Mouse (Mus musculus) liver, postnatal 0 days (tissue): ENCODE measurements at regions not wholly inside any gene's neighbourhood (a gene's known extent, or its start where the extent isn't known, plus 50 kb on each side); places are given as distances from the start of the nearest gene placed in this dataset.

Experiments used
- ATAC-seq: fragments of 200-750 bp; cut with Nextera tagmentation; 2 replicates; pipeline ENCODE4 v1.8.0; 2017; ENCODE audit warnings: mild to moderate bottlenecking, moderate library complexity
- DNase-seq: peaks from one replicate; pipeline ENCODE4 v3.0.0-alpha.2; 2016
- H3K27ac ChIP-seq: fragments of 300-500 bp; sonication (generic); 2 replicates; pipeline ENCODE4 v1.5.1; 2014; ENCODE audit warnings: antibody characterized with exemption, moderate library complexity, mild to moderate bottlenecking, low read depth
- H3K27me3 ChIP-seq: fragments of 300-500 bp; sonication (generic); 2 replicates; pipeline ENCODE4 v1.6.1; 2014; ENCODE audit warnings: low read length, control low read depth, mixed read lengths; ENCODE audit not compliant: insufficient read depth
- H3K36me3 ChIP-seq: fragments of 300-500 bp; sonication (generic); replicated peaks from 2 replicates; pipeline ENCODE4 v1.6.1; 2014; ENCODE audit warnings: mild to moderate bottlenecking, control low read depth, low read length, moderate library complexity, mixed read lengths; ENCODE audit not compliant: insufficient read depth
- H3K4me1 ChIP-seq: fragments of 300-500 bp; sonication (generic); 2 replicates; pipeline ENCODE4 v1.6.1; 2014; ENCODE audit warnings: antibody characterized with exemption, mild to moderate bottlenecking, control low read depth; ENCODE audit not compliant: insufficient read depth
- H3K4me2 ChIP-seq: fragments of 300-500 bp; sonication (generic); 2 replicates; pipeline ENCODE4 v1.6.1; 2014; ENCODE audit warnings: low read depth, mild to moderate bottlenecking, low read length, moderate library complexity, mixed read lengths
- H3K4me3 ChIP-seq: fragments of 300-500 bp; sonication (generic); 2 replicates; pipeline ENCODE4 v1.5.1; 2014; ENCODE audit warnings: low read depth, low read length
- H3K9ac ChIP-seq: fragments of 300-500 bp; sonication (generic); replicated peaks from 2 replicates; pipeline ENCODE4 v1.6.1; 2014; ENCODE audit warnings: mild to moderate bottlenecking, moderate library complexity
- H3K9me3 ChIP-seq: fragments of 300-500 bp; sonication (generic); 2 replicates; pipeline ENCODE4 v1.6.1; 2016; ENCODE audit warnings: mild to moderate bottlenecking, control low read depth, low read length, mixed read lengths
- CTCF ChIP-seq: sonication (generic); IDR thresholded peaks from 2 replicates; pipeline ENCODE4 v1.5.1; 2016; ENCODE audit warnings: antibody characterized with exemption, low read depth
- EP300 ChIP-seq: IDR thresholded peaks from 2 replicates; pipeline ENCODE4 v1.6.1; 2016; ENCODE audit warnings: antibody characterized with exemption, low read depth, mild to moderate bottlenecking
- WGBS: fragments of 180-500 bp; shearing (Covaris S2); extraction: QIAGEN DNeasy Blood & Tissue Kit; methylation state at CpG from one replicate; pipeline ENCODE4 v1.1.7; 2014; ENCODE audit not compliant: insufficient replicate concordance; 5-methylcytosine and 5-hydroxymethylcytosine counted together

DNA sequence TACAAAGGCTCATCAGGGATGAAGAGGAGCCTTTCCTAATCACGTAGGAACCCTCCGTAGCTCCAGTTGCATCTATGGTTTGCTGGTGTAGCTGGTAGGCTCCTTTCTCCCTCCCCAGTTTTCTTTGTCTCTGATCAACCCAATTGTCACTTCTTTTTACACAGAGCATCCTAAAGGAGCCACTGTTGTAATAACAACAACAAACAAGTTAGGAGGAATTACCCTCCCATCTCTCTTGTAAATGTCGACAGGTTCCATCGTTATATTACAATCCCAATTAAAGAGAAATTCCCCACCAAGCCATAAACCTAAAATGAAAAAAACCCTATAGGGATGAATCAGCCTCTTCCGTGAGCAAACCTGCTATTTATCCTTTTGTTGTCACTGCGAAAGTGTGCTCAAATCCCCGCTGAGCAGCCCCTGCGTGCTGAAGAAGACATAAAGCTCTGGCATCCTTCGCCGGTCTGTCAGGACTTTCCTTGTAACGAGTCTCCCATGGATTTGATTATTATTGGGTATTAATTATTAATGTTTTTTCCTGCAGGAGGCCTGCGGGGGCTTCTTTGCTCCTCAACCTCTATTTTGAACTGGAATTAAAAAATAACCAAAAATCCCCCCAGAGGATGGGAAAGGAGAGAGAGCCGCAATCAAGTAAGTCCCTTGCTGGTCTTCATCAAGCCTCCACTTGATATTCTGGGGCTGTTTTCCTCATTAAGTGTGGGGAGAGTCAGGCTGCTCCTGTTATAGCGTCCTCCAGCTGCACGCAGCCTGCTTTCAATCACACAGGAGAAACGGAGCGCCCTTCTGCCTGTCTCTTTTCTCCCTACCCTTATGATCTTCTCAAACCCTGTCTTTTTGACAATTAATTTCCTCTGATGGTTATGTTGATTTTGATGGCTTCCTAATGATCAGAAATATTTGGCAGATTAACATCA, 619.1 kb upstream of the Camk1g start:
- TF ChIP-seq CTCF (no peak), EP300 (no peak)
- H3K4me2 ChIP-seq, result no peak overlapping the region
- H3K9ac ChIP-seq, result no peak overlapping the region
- DNase-seq (no peak), ATAC-seq (no peak)
- 45% methylated on average over 17 of the region's 17 CpGs for WGBS
- H3K4me3 ChIP-seq, result no peak overlapping the region
- no peaks in the 10 kb centered on the region for H3K27me3 ChIP-seq
- H3K27ac ChIP-seq, result no peak overlapping the region
- no peaks in the 10 kb centered on the region for H3K9me3 ChIP-seq
- no peaks in the 10 kb centered on the region for H3K36me3 ChIP-seq
- no peaks in the 10 kb centered on the region for H3K4me1 ChIP-seq

DNA sequence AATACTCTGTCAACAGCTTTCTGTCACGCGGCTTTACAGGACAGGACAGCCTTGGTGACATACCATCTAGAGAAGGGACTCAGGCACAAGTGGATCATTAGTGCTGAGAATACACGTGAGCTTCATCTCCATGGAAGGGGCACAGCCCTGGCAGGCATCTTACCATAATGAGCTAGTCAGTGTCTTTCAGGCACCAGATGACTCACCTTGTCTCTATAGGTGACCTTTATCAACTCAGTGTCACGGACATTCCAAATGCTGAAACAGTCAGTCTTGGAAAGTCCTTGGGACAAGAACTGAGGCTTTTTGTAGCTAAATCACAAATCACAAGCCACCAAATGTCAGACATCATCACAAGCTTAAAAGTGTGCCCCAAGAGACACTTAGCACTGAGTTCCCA, 610.5 kb upstream of the Camk1g start:
- TF ChIP-seq EP300 (no peak), CTCF (no peak)
- 75% methylated on average over 4 of the region's 4 CpGs for WGBS

DNA sequence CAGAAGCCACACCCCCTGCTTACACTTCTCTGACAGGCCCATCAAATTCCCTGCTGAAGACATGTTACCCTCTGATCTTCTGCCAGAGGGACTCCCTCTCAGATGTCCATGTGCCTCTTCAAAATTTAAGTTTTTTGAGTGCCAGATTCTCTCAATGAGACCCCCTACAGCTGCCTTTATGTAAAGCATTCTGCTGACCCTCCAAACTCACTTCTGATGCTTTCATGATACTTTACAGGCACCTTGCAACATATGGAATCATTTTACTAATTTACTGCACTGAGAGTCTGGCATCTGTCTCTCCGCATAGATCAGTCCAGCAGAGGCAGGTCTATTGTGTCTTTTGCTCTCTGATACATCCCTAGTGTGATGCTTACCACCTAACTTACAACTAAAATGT, 601.4 kb upstream of the Camk1g start:
- Histone ChIP-seq H3K27me3 (no peaks in the 10 kb centered on the region), H3K9ac (no peak overlapping the region), H3K9me3 (no peaks in the 10 kb centered on the region), H3K4me2 (no peak overlapping the region), H3K27ac (no peak overlapping the region), H3K4me1 (no peaks in the 10 kb centered on the region), H3K36me3 (no peaks in the 10 kb centered on the region), H3K4me3 (no peak overlapping the region)
- no peak for TF ChIP-seq EP300
- no peak for TF ChIP-seq CTCF
- DNase-seq (no peak), ATAC-seq (no peak)
- WGBS, result 87% methylated on average over 1 of the region's 1 CpGs

More for the DNA sequence above, 610.5 kb upstream of the Camk1g start:
- Histone ChIP-seq H3K4me1 (no peaks in the 10 kb centered on the region), H3K36me3 (no peaks in the 10 kb centered on the region), H3K9ac (no peak overlapping the region), H3K4me2 (no peak overlapping the region), H3K4me3 (no peak overlapping the region), H3K27ac (no peak overlapping the region), H3K27me3 (no peaks in the 10 kb centered on the region), H3K9me3 (no peaks in the 10 kb centered on the region)
- ATAC-seq (no peak), DNase-seq (no peak)

DNA sequence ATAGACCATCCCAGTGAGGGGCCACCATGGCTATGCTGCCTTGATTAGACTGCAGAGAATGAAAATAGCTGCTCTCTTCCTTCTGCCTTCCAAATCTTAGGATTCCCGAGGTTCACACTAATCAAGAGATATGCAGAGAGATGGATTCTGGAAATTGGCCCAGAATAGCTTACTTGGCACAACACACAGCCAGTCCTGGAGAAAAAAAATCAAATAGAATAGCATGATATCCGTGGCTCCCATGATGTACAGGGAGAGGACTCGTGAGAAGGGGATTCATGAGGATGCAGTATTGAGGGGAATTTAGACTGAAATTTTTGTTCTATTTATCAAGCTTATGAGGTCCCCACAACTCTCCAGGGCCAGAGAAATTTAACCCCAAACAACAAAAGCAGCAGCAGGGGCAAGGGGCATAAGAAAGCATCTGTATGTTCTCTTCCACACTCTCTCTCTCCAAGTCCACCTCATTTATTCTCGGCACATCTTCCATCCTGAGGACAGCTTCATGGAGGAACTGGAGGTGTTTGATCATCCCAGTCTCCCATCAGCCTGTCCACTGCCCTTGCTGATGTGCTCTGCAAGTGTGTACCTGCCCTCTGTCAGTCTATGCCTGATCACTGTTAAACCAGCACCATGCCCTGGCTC, 599.3 kb upstream of the Camk1g start:
- Histone ChIP-seq H3K4me1 (no peaks in the 10 kb centered on the region), H3K4me3 (no peak overlapping the region), H3K27ac (no peak overlapping the region), H3K9ac (no peak overlapping the region), H3K4me2 (no peak overlapping the region), H3K27me3 (no peaks in the 10 kb centered on the region), H3K9me3 (no peaks in the 10 kb centered on the region), H3K36me3 (no peaks in the 10 kb centered on the region)
- no peak for DNase-seq
- no peak for ATAC-seq
- 56% methylated on average over 4 of the region's 4 CpGs for WGBS
- TF ChIP-seq EP300, result no peak
- TF ChIP-seq CTCF, result no peak

DNA sequence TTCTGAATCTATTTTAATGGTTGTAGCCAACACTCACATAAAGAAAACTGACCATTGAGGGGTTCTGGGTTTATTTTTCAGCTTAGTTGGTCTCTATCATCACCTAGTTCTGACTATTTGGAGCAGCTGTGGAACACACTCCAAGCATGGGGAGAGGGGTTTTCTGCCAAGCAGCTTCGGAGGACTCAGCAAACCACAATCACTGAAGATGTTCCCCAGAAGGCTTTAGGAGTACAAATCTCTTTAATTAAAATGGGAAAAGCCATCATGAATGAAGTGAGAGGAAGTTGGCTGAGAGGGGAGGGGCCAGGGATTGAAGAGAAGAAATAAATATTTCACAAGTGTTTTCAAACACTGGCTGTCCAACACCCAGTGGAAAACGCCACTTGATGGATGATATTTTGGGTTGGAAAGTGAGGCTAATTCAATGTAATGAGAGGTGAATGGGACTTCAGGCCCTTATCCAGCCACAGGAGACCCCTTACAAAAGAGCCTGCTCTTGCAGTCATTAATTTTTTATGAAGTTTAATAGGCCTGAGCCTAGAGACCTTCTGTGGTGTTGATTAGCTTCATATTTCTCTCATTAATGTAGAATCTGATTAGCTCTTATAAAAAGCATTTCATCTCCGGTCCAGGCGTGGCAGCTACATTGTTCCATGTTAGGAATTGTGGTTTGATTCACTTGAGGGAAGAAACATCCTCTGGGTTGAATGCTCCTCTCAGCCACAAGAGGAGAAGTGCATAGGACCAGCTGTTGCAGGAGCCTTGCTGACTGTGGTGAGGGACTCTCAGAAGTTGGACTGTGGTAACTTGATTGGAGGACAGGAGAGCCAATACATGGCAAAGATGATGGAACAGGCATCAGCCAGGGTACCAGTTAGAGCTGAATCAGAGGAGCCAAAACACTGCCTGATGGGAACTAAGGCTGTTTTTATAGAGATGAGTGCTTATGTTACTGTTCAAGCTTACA, 598.1 kb upstream of the Camk1g start:
- H3K27me3 ChIP-seq, result no peaks in the 10 kb centered on the region
- ATAC-seq, result no peak
- H3K4me2 ChIP-seq, result no peak overlapping the region
- no peak overlapping the region for H3K9ac ChIP-seq
- no peaks in the 10 kb centered on the region for H3K9me3 ChIP-seq
- H3K27ac ChIP-seq, result no peak overlapping the region
- TF ChIP-seq CTCF, result no peak
- no peak for TF ChIP-seq EP300
- H3K36me3 ChIP-seq, result no peaks in the 10 kb centered on the region
- WGBS, result 74% methylated on average over 4 of the region's 4 CpGs
- DNase-seq, result no peak
- H3K4me3 ChIP-seq, result no peak overlapping the region
- H3K4me1 ChIP-seq, result no peaks in the 10 kb centered on the region
